Mouse (Mus musculus): ENCODE results near the gene Cenpb.

DNA sequence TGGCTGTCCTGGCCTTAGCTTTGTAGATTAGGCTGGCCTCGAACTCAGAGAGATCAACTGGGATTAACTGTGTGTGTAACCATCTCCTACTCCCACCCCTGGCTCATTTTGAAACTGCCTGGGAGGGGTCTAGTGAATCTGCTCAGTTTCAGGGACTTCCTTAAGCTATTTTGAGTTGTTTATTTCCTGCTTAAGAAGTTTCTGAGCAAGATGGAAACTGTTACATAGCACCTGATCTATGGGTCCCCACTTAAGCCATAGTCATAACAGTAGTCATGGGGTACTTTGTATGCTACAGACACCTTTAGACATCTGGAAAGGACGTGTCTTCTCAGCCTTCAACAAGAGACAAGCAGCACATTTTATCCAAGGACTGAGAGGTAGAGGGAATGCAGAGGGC is 20.8 kb upstream of the Cenpb start:
- TF ChIP-seq EP300 (optimal IDR thresholded peaks at IDR 0.05) (no peak), CTCF (IDR thresholded peaks at IDR 0.05; ENCODE audit: low read depth) (no peak)
